Mouse (Mus musculus): ENCODE data around the gene Hap1. TPM values are rescaled to one million over a fixed set of nuclear protein-coding genes. Genes with fewer than 3 reads are reported as not detected.

Gene Hap1
- 1 to 10 TPM; 3.1 to 4.1 TPM for total RNA-seq (2021)

DNA sequence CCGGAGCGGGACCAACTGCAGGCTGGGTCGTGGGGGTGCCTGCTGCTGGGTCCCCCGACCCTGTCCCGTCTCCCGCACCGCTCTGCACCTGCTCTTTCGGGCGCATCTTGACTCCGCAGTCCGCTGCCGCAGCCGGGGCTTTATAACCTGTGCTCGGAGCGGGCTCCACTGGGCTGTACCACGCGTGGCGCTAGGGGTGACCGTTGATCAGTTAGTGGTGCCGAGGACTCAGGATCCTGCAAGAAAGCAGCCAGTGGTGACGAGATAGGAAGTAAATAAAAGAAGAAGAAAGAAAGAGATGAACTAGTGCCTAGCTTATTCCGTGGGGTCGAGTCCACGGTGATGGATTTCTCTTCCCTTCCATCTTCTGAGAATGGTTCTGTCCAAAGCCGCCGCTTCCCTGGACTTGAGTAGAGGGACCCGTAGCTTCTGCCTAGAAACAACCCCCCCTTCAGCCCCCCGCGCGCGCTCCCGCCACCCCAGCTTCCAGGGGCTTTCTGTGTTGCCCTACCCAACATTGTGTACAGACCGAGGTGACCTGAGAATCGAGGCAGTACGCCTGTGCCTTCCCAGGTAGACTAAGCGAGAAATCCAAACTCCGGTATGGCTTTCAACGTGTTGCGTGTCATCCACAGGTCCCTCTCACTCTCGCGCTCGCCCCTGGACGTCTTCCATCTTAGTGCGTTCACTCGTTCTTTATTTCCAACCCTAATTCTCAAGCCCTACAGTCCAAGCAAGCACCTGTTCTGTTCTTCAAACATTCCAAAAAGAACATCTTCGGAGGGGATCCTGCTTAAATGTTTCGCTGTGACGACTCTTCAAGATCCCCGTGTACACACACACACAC, at the start of gene Hap1:
Gene Hap1 (minus strand): TSS at position 157 of the 847 bp plus-strand sequence.
- peak; percentile 69 for DNase-seq

DNA sequence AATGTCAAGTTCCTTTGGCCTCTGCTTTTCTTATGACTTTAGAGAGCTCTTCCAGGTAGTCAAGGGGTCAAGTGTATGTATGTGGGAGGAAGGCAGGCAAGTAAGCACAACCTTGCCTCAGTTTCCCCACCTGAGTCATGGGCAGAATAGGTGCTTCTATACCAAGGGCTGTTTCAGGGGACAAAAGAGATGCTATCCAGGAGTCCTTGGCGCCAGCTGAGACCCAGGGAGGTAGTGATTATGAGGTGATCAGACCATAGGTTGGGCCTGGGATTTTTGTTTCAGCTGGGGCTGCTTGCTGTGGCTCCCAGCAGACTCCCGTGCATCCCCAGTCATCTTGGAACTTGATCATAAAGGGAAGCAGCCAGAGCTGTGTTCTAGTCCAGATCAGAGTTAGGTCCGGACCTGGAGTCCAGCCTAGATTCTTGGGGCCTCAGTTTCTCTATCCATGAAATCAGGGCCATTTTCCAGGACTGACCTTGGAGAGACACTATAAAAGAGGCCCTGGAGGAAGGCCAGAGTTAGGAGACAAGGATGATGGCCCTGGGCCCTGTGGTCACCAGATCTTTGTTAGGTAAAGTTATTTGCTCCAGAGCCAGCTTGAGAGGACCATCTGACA, 48.6 kb upstream of the Hap1 start:
- no peak for DNase-seq

- DNase-seq = no peak
These were observed 47.7 kb upstream of the Hap1 start for GRCm38 (mm10) chr11:100403445-100404134.

DNA sequence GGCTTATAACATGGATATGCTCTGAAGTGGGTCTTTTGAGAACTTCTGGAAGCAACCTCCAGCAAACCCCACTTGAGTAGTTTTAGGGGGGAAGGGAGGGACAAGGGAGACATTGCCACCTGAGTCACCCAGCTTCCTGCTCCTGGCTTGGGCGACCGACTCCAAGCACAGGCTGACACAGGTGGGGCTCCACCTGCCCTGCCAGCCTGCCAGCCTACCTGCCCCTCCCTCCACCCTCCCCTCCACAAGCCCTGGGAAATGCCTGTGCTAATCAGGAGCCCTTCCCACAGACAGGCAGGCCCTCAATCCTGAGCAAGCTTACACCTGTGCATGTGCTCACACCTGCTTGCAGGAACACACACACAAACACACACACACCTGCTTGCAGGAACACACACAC, 46.8 kb upstream of the Hap1 start:
- no peak for DNase-seq

DNA sequence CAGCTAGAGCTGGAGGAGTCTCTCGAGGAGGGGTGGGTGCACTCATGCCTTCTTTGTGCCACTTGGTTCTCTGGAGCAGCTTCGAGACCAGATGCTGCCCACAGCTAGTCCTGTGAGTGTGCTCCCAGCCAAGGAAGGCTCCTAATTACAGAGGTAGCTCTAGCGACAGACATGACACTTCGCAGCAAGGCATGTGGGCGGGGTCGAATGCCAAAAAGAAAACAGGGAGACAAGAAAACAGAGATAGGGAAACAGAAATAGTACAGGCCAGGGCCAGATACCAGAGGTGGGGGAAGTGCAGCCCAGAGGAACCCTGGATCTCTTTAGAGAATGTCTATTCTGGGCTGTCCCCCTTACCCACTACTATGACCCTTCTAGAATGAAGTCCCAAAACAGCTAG, 46.3 kb upstream of the Hap1 start:
- peak; percentile 76 for DNase-seq

- no peak for DNase-seq
These were observed 44.9 kb upstream of the Hap1 start for GRCm38 (mm10) chr11:100400842-100401241.

GRCm38 (mm10) chr11:100399727-100400538, 44.0 kb upstream of the Hap1 start:
- no peak for DNase-seq

DNA sequence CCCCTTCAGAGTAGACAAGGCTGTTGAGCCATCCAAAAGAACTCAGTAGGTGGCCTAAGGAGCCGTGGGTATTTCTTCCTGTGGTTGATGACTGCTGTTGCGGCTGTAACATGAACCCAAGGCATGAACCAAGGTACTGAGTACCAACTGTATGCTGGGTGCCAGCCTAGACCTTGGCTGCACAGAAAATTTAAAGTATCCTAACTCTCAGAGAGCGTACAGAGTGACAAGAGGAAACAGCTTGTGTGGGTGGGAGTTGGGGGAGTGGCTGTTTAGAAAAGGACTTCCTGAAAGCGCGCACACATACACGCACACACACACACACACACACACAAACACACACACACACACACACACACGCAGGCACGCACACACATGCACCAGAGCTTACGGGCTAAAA, 43.4 kb upstream of the Hap1 start:
- no peak for DNase-seq

- no peak for DNase-seq
These were observed 42.6 kb upstream of the Hap1 start for GRCm38 (mm10) chr11:100398517-100398916.

GRCm38 (mm10) chr11:100397600-100398389, 41.9 kb upstream of the Hap1 start, which contains the start of gene Jup:
Gene Jup, minus strand, starts transcription at chr11:100397763.
- DNase-seq = peak; percentile 100

GRCm38 (mm10) chr11:100396886-100397599, 41.1 kb upstream of the Hap1 start:
- DNase-seq = peak; percentile 55

GRCm38 (mm10) chr11:100395861-100396631, 40.1 kb upstream of the Hap1 start:
- DNase-seq = peak; percentile 55

GRCm38 (mm10) chr11:100395200-100395599, 39.3 kb upstream of the Hap1 start:
- DNase-seq = peak; percentile 80

DNA sequence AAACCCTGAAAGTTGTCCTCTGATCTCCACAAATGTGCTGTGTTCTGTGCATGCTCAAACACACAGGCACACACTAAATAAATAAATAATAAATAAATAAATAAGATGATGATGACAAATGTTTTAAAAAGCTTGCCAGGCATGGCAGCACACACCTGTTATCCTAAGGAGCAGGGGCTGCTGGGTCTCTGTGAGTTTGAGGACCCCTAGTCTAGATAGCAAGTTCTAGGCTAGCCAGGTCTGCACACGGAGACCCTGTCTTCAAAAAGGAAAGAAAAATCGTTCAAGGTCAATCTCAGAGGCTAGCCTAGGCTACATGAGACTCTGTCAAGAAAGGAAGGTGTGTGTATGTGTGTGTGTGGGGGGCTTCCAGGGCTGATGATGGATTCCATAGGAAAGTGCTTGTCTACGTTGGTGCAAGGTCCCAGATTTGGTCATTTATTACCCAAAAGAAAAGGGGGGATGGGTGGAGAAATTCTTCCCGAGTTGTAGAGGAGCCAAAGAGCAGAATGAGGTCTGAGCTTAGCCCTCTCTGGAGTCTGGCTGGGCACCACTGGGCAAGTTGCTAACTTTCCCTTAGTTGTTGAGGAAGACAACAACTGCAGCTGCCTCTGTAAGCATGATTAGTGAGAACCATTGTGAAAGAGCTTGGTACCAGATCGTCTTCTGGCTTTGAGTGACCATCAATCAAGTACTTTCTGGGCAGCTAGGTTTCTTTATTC, 38.6 kb upstream of the Hap1 start:
- DNase-seq = no peak

GRCm38 (mm10) chr11:100393733-100394132, 37.8 kb upstream of the Hap1 start:
- no peak for DNase-seq

- no peak for DNase-seq
These were observed 37.0 kb upstream of the Hap1 start for GRCm38 (mm10) chr11:100392958-100393357.

GRCm38 (mm10) chr11:100391884-100392345, 36.0 kb upstream of the Hap1 start:
- DNase-seq = no peak

DNA sequence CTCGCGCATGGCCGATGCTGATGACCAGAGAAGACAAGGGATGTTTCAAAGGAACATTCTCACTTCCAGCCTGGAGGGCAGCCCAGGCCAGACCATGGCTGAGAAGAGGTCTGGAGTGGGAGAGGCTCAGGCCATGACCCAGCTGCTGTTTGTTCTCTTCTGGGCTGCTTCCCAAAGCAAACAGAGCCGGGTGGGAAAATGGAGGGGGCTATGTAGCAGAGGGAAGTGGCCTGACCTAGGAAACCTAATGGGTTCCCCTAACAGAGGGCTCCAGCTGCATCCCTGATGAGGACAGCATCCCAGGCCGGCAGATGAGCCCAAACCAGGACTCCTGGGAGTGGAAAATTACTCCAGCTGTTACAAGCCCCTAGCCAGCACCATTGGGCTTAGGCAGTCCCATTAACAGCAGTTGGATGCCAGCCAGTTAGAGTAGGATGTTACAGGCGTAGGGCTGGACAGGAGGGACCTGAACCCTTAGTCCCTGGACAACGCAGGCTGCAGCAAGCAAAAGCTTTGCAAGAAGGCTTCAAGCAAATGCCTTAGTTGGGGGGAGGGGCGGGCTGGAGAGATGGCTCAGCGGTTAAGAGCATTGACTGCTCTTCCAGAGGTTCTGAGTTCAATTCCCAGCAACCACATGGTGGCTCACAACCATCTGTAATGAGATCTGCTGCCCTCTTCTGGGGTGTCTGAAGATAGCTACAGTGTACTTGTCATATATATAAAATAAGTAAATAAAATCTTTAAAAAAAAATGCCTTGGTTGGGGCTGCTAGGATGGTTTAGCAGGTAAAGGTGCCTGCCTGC, 35.4 kb upstream of the Hap1 start:
- DNase-seq = peak; percentile 86
